Mouse (Mus musculus) fat pad, adult 2 months (tissue): ENCODE data around the gene Tcp11.

Experiments
- DNase-seq: peaks from one replicate; pipeline ENCODE4 v3.0.0-alpha.2; 2011; ENCODE audit warnings: low read depth, low spot score; ENCODE audit errors: extremely low read depth

The Tcp11 gene

GRCm38 (mm10) chr17:28080045-28080816 is at the start of gene Tcp11:
Gene Tcp11, minus strand, starts transcription at chr17:28080639.
- DNase-seq: no peak

GRCm38 (mm10) chr17:28129796-28130195 is 49.4 kb upstream of the Tcp11 start:
- DNase-seq: no peak

- no peak for DNase-seq
These were observed 43.9 kb upstream of the Tcp11 start for GRCm38 (mm10) chr17:28124368-28124767.

GRCm38 (mm10) chr17:28123627-28124026 is 43.2 kb upstream of the Tcp11 start:
- no peak for DNase-seq

- no peak for DNase-seq
These were observed 42.5 kb upstream of the Tcp11 start for GRCm38 (mm10) chr17:28122949-28123348.

- no peak for DNase-seq
These were observed 40.0 kb upstream of the Tcp11 start for GRCm38 (mm10) chr17:28120460-28120859.

- DNase-seq: no peak
These were observed 37.2 kb upstream of the Tcp11 start for GRCm38 (mm10) chr17:28117451-28118209.

- no peak for DNase-seq
These were observed 35.9 kb upstream of the Tcp11 start for GRCm38 (mm10) chr17:28116335-28116734.

GRCm38 (mm10) chr17:28112266-28112665 is 31.8 kb upstream of the Tcp11 start:
- DNase-seq: no peak

- DNase-seq: no peak
These were observed 26.8 kb upstream of the Tcp11 start for GRCm38 (mm10) chr17:28107275-28107674.

- DNase-seq: no peak
These were observed 25.9 kb upstream of the Tcp11 start for GRCm38 (mm10) chr17:28106352-28106751.

GRCm38 (mm10) chr17:28104416-28104815 is 24.0 kb upstream of the Tcp11 start:
- no peak for DNase-seq

GRCm38 (mm10) chr17:28101902-28102319 is 21.5 kb upstream of the Tcp11 start:
- no peak for DNase-seq

GRCm38 (mm10) chr17:28101284-28101887 is 20.9 kb upstream of the Tcp11 start:
- DNase-seq: no peak

- no peak for DNase-seq
These were observed 20.2 kb upstream of the Tcp11 start for GRCm38 (mm10) chr17:28100669-28101068.

GRCm38 (mm10) chr17:28099086-28099485 is 18.6 kb upstream of the Tcp11 start:
- no peak for DNase-seq

- no peak for DNase-seq
These were observed 16.9 kb upstream of the Tcp11 start for GRCm38 (mm10) chr17:28097308-28097707.

- DNase-seq: no peak
These were observed 16.0 kb upstream of the Tcp11 start for GRCm38 (mm10) chr17:28096418-28096817.

GRCm38 (mm10) chr17:28093837-28094236 is 13.4 kb upstream of the Tcp11 start:
- no peak for DNase-seq

- DNase-seq: no peak
These were observed 11.9 kb upstream of the Tcp11 start for GRCm38 (mm10) chr17:28092297-28092696.

GRCm38 (mm10) chr17:28088718-28089117 is 8.3 kb upstream of the Tcp11 start:
- no peak for DNase-seq

GRCm38 (mm10) chr17:28087430-28087829 is 7.0 kb upstream of the Tcp11 start:
- DNase-seq: no peak
